Mouse (Mus musculus): Measurements from ENCODE around the gene Wnt16.

DNA sequence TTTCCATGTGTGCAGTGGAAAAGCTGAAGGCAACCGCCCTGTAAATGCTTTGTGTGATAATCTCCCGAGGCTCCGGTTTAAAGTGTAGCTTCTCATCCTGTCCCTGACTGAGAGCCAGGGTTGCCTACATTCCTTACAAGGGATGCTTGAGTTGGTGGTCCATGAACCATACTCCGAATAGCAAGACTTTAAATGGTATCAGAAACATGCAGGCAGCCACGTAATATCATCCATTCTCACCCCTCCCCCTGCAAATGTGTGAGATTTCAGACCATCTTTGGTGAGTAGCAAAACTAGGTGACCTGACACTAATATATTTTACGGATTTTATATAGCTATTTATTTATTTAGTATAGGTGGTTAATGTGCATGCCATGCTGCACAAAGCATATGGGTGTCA, 9.0 kb downstream of the Wnt16 start:
- TF ChIP-seq EP300 (IDR thresholded peaks at IDR 0.05; ENCODE audit: low read depth) (no peak), CTCF (IDR thresholded peaks at IDR 0.05; ENCODE audit: low read depth) (no peak)
